Mouse (Mus musculus) cortical plate, adult 2 months (tissue): Measurements from ENCODE around the gene Il6st.

ENCODE experiments used
- CTCF ChIP-seq: fragments of 200-500 bp; IDR thresholded peaks from 2 replicates; pipeline ENCODE4 v1.5.1; 2011; ENCODE audit warnings: mild to moderate bottlenecking, control low read depth, low read length; ENCODE audit not compliant: insufficient read depth; ENCODE audit errors: extremely low read depth
- POLR2A ChIP-seq: fragments of 200-500 bp; IDR thresholded peaks from 2 replicates; pipeline ENCODE4 v1.6.1; 2011; ENCODE audit warnings: mild to moderate bottlenecking, low read length, control low read depth; ENCODE audit not compliant: insufficient read depth; ENCODE audit errors: extremely low read depth

GRCm38 (mm10) chr13:112506766-112507165, 42.9 kb downstream of the Il6st start:
- TF ChIP-seq POLR2A, result no peak
- no peak for TF ChIP-seq CTCF
